Mouse (Mus musculus) heart, embryonic 13.5 days (tissue): ENCODE results near the gene Bcam. TPM values are rescaled to one million over a fixed set of nuclear protein-coding genes. Genes with fewer than 3 reads are reported as not detected.

ENCODE experiments used
- polyA plus RNA-seq: library from polyadenylated mRNA; unstranded; fragments of >200 nt; fragmentation: Nextera tagmentation; extraction: Ambion mirVana; gene quantifications from 2 replicates; pipeline ENCODE4 v1.2.1, GENCODE M21; 2015

Gene Bcam
- polyA plus RNA-seq, 1 experiment from 2014 or later, result 223 TPM

Other genes starting within 250 kb of the Bcam start
- gene Ppp1r37, start 207.9 kb downstream of the Bcam start, polyA plus RNA-seq, result 15.0 and 17.2 TPM in 2 replicates
- gene Zfp296, start 193.7 kb downstream of the Bcam start, polyA plus RNA-seq, result 0.12 and 0.32 TPM in 2 replicates
- 114 and 134 TPM in 2 replicates for gene Gemin7, start 193.4 kb downstream of the Bcam start, polyA plus RNA-seq
- gene Clasrp, start 166.5 kb downstream of the Bcam start, polyA plus RNA-seq, result 30.8 and 31.8 TPM in 2 replicates
- 5.6 and 6.2 TPM in 2 replicates for gene Relb, start 141.6 kb downstream of the Bcam start, polyA plus RNA-seq
- 74.5 and 74.6 TPM in 2 replicates for gene Clptm1, start 106.0 kb downstream of the Bcam start, polyA plus RNA-seq
- gene Apoc2, start 93.1 kb downstream of the Bcam start, polyA plus RNA-seq, result 3.6 and 22.3 TPM in 2 replicates
- gene Gm44805, start 89.6 kb downstream of the Bcam start, polyA plus RNA-seq, result 2.9 TPM in 1 of 2 replicates, not detected in the other
- gene Apoc4, start 89.5 kb downstream of the Bcam start, polyA plus RNA-seq, result 0.84 and 3.7 TPM in 2 replicates
- gene Apoc1, start 78.4 kb downstream of the Bcam start, polyA plus RNA-seq, result 8.8 and 13.9 TPM in 2 replicates
- 480 and 561 TPM in 2 replicates for gene Apoe, start 71.8 kb downstream of the Bcam start, polyA plus RNA-seq
- 128 and 146 TPM in 2 replicates for gene Tomm40, start 55.6 kb downstream of the Bcam start, polyA plus RNA-seq
- 89.3 and 89.4 TPM in 2 replicates for gene Nectin2, start 20.5 kb downstream of the Bcam start, polyA plus RNA-seq
- 0.59 and 0.68 TPM in 2 replicates for gene Cblc, start 25.8 kb upstream of the Bcam start, polyA plus RNA-seq
- gene Bcl3, start 51.8 kb upstream of the Bcam start, polyA plus RNA-seq, result 1.5 and 1.9 TPM in 2 replicates
- gene Gm19345, start 81.0 kb upstream of the Bcam start, polyA plus RNA-seq, result not detected in 2 replicates
- gene Ceacam16, start 90.3 kb upstream of the Bcam start, polyA plus RNA-seq, result 0.13 TPM in 1 of 2 replicates, not detected in the other
- gene Ceacam19, start 116.9 kb upstream of the Bcam start, polyA plus RNA-seq, result not detected in 2 replicates
- gene Pvr, start 150.1 kb upstream of the Bcam start, polyA plus RNA-seq, result 15.7 TPM in 2 replicates
- 1.2 and 1.6 TPM in 2 replicates for gene Igsf23, start 179.7 kb upstream of the Bcam start, polyA plus RNA-seq
- not detected in 2 replicates for gene Ceacam20, start 194.4 kb upstream of the Bcam start, polyA plus RNA-seq
- not detected in 2 replicates for gene Nlrp9b, start 220.4 kb upstream of the Bcam start, polyA plus RNA-seq